Mouse (Mus musculus): ENCODE measurements around the gene Sergef. TPM values are rescaled to one million over a fixed set of nuclear protein-coding genes. Genes with fewer than 3 reads are reported as not detected.
"Not testable (repeated sequence)": the region's sequence is repeated elsewhere in the genome, so short reads cannot be mapped to it uniquely, and the experiment has no call there.

The Sergef gene
- 11.1 and 13.2 TPM in 2 replicates for polyA plus RNA-seq (2014; fragmentation: Nextera tagmentation; extraction: Ambion mirVana)

GRCm38 (mm10) chr7:46639692-46640031 is at the start of gene Sergef:
Gene Sergef (minus strand): TSS chr7:46639807.
- DNase-seq (ENCODE audit: low spot score) = peak; percentile 89
- Histone ChIP-seq H3K27ac (replicated peaks; ENCODE audit: low read depth, low read length) (no peak within 1 kb of the TSS), H3K9ac (ENCODE audit: low read length) (peak within 1 kb of the TSS; percentile 71), H3K27me3 (ENCODE audit: control insufficient read depth, insufficient read depth, low read length) (no peaks in the 10 kb centered on the region), H3K4me2 (ENCODE audit: low read depth, severe bottlenecking) (peak within 1 kb of the TSS; percentile 92), H3K4me1 (ENCODE audit: control insufficient read depth, insufficient read depth, low read length) (peaks cover 6% of the 10 kb centered on the region; the same call in 1 of the 2 replicates), H3K36me3 (ENCODE audit: control insufficient read depth, insufficient read depth, low read length) (no peaks in the 10 kb centered on the region), H3K9me3 (ENCODE audit: control insufficient read depth, low read length) (no peaks in the 10 kb centered on the region), H3K4me3 (ENCODE audit: low read depth, low read length) (peak within 1 kb of the TSS; percentile 67)
- WGBS = 0% methylated on average over 29 of the region's 30 CpGs
- peak; percentile 90 for ATAC-seq (ENCODE audit: insufficient number of reproducible peaks, low FRiP score, low TSS enrichment, low read depth)

DNA sequence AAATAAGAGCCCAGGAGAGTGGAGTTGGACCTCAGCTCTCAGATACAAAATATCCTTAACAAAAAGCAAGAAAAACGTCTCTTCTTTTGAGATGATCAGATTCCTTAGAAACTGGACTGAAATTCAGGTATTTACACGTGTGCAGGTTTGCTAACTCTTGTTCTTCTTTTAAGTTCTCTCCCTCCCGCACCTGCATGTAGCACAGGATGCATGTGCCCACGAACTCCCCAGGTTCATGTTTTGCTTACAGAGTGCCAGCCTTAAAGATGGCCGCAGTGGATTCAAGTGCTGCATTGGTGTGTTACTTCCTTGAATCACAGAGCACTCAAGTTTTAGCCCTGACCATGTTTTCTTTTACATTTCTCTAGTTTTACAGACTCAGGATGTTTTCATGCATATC is 47.2 kb upstream of the Sergef start:
- H3K9me3 ChIP-seq (ENCODE audit: control insufficient read depth, low read length) = no peaks in the 10 kb centered on the region
- no peak overlapping the region for H3K27ac ChIP-seq (replicated peaks; ENCODE audit: low read depth, low read length)
- H3K36me3 ChIP-seq (ENCODE audit: control insufficient read depth, insufficient read depth, low read length) = peaks cover 12% of the 10 kb centered on the region; the same call in 1 of the 2 replicates
- ATAC-seq (ENCODE audit: insufficient number of reproducible peaks, low FRiP score, low TSS enrichment, low read depth) (no peak), DNase-seq (ENCODE audit: low spot score) (no peak)
- no peak overlapping the region for H3K4me3 ChIP-seq (ENCODE audit: low read depth, low read length)
- H3K4me1 ChIP-seq (ENCODE audit: control insufficient read depth, insufficient read depth, low read length) = no peaks in the 10 kb centered on the region
- no peak overlapping the region for H3K4me2 ChIP-seq (ENCODE audit: low read depth, severe bottlenecking)
- WGBS = 86% methylated on average over 5 of the region's 5 CpGs
- no peaks in the 10 kb centered on the region for H3K27me3 ChIP-seq (ENCODE audit: control insufficient read depth, insufficient read depth, low read length)
- H3K9ac ChIP-seq (ENCODE audit: low read length) = no peak overlapping the region

DNA sequence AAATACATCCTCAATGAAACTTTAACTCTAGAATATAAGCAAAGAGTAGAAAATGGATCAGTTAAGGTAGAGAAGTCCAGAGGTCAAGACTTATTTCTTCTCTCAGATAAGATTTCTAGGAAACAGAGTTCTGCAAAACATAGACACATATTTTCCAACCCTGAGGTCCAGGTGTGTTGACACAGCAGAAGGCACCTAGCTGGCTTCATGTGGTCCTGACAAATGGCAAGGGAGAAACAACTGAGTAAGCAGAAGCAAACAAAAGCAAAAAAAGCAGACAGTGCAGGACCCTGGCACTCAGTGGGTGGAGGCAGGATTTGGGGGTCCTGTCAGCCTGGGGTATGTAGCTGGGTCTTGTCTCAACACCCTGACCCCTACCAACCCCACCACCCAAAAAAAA is 41.1 kb upstream of the Sergef start:
- H3K4me1 ChIP-seq (ENCODE audit: control insufficient read depth, insufficient read depth, low read length) = no peaks in the 10 kb centered on the region
- H3K4me3 ChIP-seq (ENCODE audit: low read depth, low read length) = no peak overlapping the region
- ATAC-seq (ENCODE audit: insufficient number of reproducible peaks, low FRiP score, low TSS enrichment, low read depth) = no peak
- no peaks in the 10 kb centered on the region for H3K9me3 ChIP-seq (ENCODE audit: control insufficient read depth, low read length)
- no peak for DNase-seq (ENCODE audit: low spot score)
- no peak overlapping the region for H3K9ac ChIP-seq (ENCODE audit: low read length)
- no peaks in the 10 kb centered on the region for H3K27me3 ChIP-seq (ENCODE audit: control insufficient read depth, insufficient read depth, low read length)
- no peak overlapping the region for H3K27ac ChIP-seq (replicated peaks; ENCODE audit: low read depth, low read length)
- no peaks in the 10 kb centered on the region for H3K36me3 ChIP-seq (ENCODE audit: control insufficient read depth, insufficient read depth, low read length)
- no peak overlapping the region for H3K4me2 ChIP-seq (ENCODE audit: low read depth, severe bottlenecking)

DNA sequence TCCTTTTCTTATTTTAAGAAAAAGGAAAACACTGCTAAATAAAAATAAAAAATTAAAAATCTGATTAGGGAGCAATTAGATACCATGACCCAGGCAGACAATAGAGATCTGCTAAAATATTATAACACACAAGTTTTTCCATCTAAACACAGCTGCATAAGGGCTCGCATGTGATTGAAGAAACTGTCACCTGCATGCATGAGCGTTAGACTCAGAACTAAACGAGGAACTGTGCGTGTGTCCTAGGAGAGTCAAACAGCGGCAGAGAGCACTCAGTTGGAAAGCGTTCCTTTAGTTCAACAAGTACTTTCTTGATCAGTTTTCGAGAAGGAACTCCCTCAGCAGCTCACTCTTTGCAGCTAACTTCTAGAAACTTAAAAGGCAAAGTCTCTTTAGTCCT is 39.4 kb upstream of the Sergef start:
- H3K9ac ChIP-seq (ENCODE audit: low read length); H3K27me3 ChIP-seq (ENCODE audit: control insufficient read depth, insufficient read depth, low read length); H3K9me3 ChIP-seq (ENCODE audit: control insufficient read depth, low read length); H3K36me3 ChIP-seq (ENCODE audit: control insufficient read depth, insufficient read depth, low read length); ATAC-seq (ENCODE audit: insufficient number of reproducible peaks, low FRiP score, low TSS enrichment, low read depth); DNase-seq (ENCODE audit: low spot score); H3K4me3 ChIP-seq (ENCODE audit: low read depth, low read length); H3K4me2 ChIP-seq (ENCODE audit: low read depth, severe bottlenecking); H3K27ac ChIP-seq (replicated peaks; ENCODE audit: low read depth, low read length); H3K4me1 ChIP-seq (ENCODE audit: control insufficient read depth, insufficient read depth, low read length): not testable (repeated sequence)
- 83% methylated on average over 7 of the region's 7 CpGs for WGBS

DNA sequence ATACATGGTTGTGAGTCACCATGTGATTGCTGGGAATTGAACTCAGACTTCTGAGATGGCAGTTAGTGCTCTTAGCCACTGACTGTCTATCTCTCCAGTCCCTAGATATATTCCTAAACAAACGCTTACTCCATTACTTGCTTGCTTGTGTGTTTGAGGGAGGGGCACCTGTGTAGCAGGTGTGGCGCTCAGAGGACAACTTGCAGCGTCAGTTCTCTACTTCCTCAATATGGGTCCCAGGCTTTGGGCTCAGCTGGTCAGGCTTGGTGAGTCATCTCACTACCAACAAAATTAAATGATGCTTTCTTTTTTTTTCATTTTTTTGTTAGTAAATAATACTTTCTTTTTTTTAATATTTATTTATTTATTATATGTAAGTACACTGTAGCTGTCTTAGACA is 38.8 kb upstream of the Sergef start:
- DNase-seq (ENCODE audit: low spot score) = no peak
- WGBS = 89% methylated on average over 3 of the region's 3 CpGs
- H3K9me3 ChIP-seq (ENCODE audit: control insufficient read depth, low read length) = no peaks in the 10 kb centered on the region
- no peak overlapping the region for H3K4me3 ChIP-seq (ENCODE audit: low read depth, low read length)
- H3K4me1 ChIP-seq (ENCODE audit: control insufficient read depth, insufficient read depth, low read length) = no peaks in the 10 kb centered on the region
- H3K9ac ChIP-seq (ENCODE audit: low read length) = no peak overlapping the region
- no peak overlapping the region for H3K4me2 ChIP-seq (ENCODE audit: low read depth, severe bottlenecking)
- no peaks in the 10 kb centered on the region for H3K27me3 ChIP-seq (ENCODE audit: control insufficient read depth, insufficient read depth, low read length)
- H3K27ac ChIP-seq (replicated peaks; ENCODE audit: low read depth, low read length) = no peak overlapping the region
- ATAC-seq (ENCODE audit: insufficient number of reproducible peaks, low FRiP score, low TSS enrichment, low read depth) = no peak
- no peaks in the 10 kb centered on the region for H3K36me3 ChIP-seq (ENCODE audit: control insufficient read depth, insufficient read depth, low read length)

DNA sequence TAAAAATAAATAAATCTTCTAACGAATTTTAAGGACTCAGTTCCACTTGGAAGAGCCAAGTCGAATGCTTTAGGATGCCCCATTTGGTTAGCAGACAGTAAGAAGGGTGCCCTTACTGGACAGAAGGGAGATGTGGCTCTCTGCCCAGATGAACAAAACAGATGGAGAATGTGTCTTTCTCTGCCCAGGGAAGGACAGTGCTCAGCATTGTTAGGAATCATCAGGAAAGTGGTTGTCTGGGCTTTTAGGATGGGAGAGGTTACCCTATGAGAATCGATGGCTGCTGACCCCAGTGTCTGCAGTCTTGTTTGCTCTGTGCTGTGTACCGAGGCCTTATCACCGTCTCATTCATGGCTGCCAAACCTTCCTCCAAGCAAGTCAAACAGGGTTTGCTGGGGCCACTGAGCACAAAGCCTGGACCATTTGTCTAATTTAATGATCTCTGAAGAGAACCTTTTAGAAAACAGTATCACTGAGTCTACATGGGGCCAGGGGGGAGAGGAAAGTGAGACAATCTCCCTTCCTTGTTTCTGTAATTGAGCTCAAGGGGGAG is 37.3 kb upstream of the Sergef start:
- Histone ChIP-seq H3K9ac (ENCODE audit: low read length) (no peak overlapping the region), H3K9me3 (ENCODE audit: control insufficient read depth, low read length) (no peaks in the 10 kb centered on the region), H3K4me1 (ENCODE audit: control insufficient read depth, insufficient read depth, low read length) (no peaks in the 10 kb centered on the region), H3K27me3 (ENCODE audit: control insufficient read depth, insufficient read depth, low read length) (no peaks in the 10 kb centered on the region), H3K4me3 (ENCODE audit: low read depth, low read length) (no peak overlapping the region), H3K36me3 (ENCODE audit: control insufficient read depth, insufficient read depth, low read length) (no peaks in the 10 kb centered on the region), H3K4me2 (ENCODE audit: low read depth, severe bottlenecking) (no peak overlapping the region), H3K27ac (replicated peaks; ENCODE audit: low read depth, low read length) (no peak overlapping the region)
- DNase-seq (ENCODE audit: low spot score) (no peak), ATAC-seq (ENCODE audit: insufficient number of reproducible peaks, low FRiP score, low TSS enrichment, low read depth) (no peak)
- 74% methylated on average over 5 of the region's 5 CpGs for WGBS

- WGBS = 87% methylated on average over 8 of the region's 8 CpGs
- DNase-seq (ENCODE audit: low spot score) (no peak), ATAC-seq (ENCODE audit: insufficient number of reproducible peaks, low FRiP score, low TSS enrichment, low read depth) (no peak)
- Histone ChIP-seq H3K4me3 (ENCODE audit: low read depth, low read length) (no peak overlapping the region), H3K9ac (ENCODE audit: low read length) (no peak overlapping the region), H3K36me3 (ENCODE audit: control insufficient read depth, insufficient read depth, low read length) (no peaks in the 10 kb centered on the region), H3K4me1 (ENCODE audit: control insufficient read depth, insufficient read depth, low read length) (no peaks in the 10 kb centered on the region), H3K4me2 (ENCODE audit: low read depth, severe bottlenecking) (no peak overlapping the region), H3K9me3 (ENCODE audit: control insufficient read depth, low read length) (no peaks in the 10 kb centered on the region), H3K27me3 (ENCODE audit: control insufficient read depth, insufficient read depth, low read length) (no peaks in the 10 kb centered on the region), H3K27ac (replicated peaks; ENCODE audit: low read depth, low read length) (no peak overlapping the region)
These were observed 36.3 kb upstream of the Sergef start for GRCm38 (mm10) chr7:46675886-46676285.

DNA sequence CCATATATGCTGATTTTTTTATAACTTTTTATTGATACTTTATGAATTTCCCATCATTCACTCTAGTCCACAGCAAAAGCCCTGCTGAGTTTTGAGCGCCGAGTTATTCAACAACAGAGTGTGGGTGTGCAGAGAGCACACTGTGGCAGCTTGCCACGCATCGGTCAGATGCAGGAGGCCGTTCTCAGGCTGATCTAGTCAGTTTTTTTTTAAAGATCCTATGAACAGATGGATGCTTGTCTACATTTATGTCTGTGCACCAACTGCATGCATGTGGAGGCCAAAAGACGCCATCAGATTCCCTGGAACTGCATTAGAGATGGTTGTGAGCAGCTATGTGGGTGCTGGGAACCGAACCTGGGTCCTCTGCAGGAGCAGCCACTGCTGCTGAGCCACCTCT is 35.5 kb upstream of the Sergef start:
- Histone ChIP-seq H3K4me3 (ENCODE audit: low read depth, low read length) (no peak overlapping the region), H3K9me3 (ENCODE audit: control insufficient read depth, low read length) (no peaks in the 10 kb centered on the region), H3K4me1 (ENCODE audit: control insufficient read depth, insufficient read depth, low read length) (no peaks in the 10 kb centered on the region), H3K27me3 (ENCODE audit: control insufficient read depth, insufficient read depth, low read length) (no peaks in the 10 kb centered on the region), H3K36me3 (ENCODE audit: control insufficient read depth, insufficient read depth, low read length) (no peaks in the 10 kb centered on the region), H3K4me2 (ENCODE audit: low read depth, severe bottlenecking) (no peak overlapping the region), H3K9ac (ENCODE audit: low read length) (no peak overlapping the region), H3K27ac (replicated peaks; ENCODE audit: low read depth, low read length) (no peak overlapping the region)
- DNase-seq (ENCODE audit: low spot score) (no peak), ATAC-seq (ENCODE audit: insufficient number of reproducible peaks, low FRiP score, low TSS enrichment, low read depth) (no peak)
- 93% methylated on average over 7 of the region's 7 CpGs for WGBS

DNA sequence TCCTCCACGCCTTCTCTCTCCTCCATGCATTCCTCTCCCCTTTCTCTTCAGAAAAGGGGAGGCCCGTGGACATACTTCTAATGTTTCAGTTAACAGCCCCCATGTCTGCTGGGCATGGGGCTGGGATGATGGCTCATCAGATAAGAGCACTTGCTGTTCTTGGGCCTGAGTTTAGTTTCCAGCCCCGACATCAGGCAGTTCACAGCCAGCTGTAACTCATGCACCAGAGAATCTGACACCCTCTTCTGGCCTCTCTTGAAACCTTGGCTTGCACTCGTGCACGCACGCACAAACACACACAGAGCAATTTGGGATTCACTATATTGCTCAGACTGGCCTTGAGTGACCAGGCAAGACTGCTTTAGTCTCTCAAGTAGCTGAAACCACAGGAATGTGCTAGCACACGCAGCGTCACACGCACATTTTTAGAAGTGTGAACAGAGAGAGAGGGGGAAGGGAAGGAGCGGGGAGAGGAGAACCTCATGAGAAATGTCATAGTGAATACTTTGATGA is 32.6 kb upstream of the Sergef start, which contains the start of gene Tph1:
TSS of gene Tph1 (minus strand) at position 378 of the 513 bp plus-strand sequence.
- WGBS = 53% methylated on average over 10 of the region's 10 CpGs
- Histone ChIP-seq H3K36me3 (ENCODE audit: control insufficient read depth, insufficient read depth, low read length) (no peaks in the 10 kb centered on the region), H3K9me3 (ENCODE audit: control insufficient read depth, low read length) (no peaks in the 10 kb centered on the region), H3K9ac (ENCODE audit: low read length) (no peak within 1 kb of the TSS), H3K4me1 (ENCODE audit: control insufficient read depth, insufficient read depth, low read length) (no peaks in the 10 kb centered on the region), H3K27me3 (ENCODE audit: control insufficient read depth, insufficient read depth, low read length) (peaks cover 1% of the 10 kb centered on the region; the same call in 1 of the 2 replicates), H3K27ac (replicated peaks; ENCODE audit: low read depth, low read length) (no peak within 1 kb of the TSS), H3K4me2 (ENCODE audit: low read depth, severe bottlenecking) (no peak within 1 kb of the TSS), H3K4me3 (ENCODE audit: low read depth, low read length) (no peak within 1 kb of the TSS)
- ATAC-seq (ENCODE audit: insufficient number of reproducible peaks, low FRiP score, low TSS enrichment, low read depth) (no peak), DNase-seq (ENCODE audit: low spot score) (no peak)

Measured in limb, embryonic 11.5 days (tissue).